In genomic region chr13:119599498-119599897, GRCm38 (mm10) we compare ENCODE assay signal across 6 mouse cellular contexts. TPM values are rescaled to one million over a fixed set of nuclear protein-coding genes. Genes with fewer than 3 reads are reported as not detected.
"Had no signal": no experiment of that assay in that cellular context is flagged by ENCODE, and none has a peak within 500 bp of the region (broad histone marks: within the 10 kb centered on the region; RNA-seq: fewer than 3 reads in every experiment).

No protein-coding gene starts in this region.

RNA-seq across cellular contexts. Expression of gene Ccl28, which starts 24.1 kb away (rescaled TPM):
- total RNA-seq: megakaryocyte, adult 5-6 weeks had no signal
- polyA plus RNA-seq: liver, embryonic 16.5 days; lung, embryonic 15.5 days; myocyte; neural tube, embryonic 11.5 days; spleen, adult 2 months had no signal
